Comparison of ENCODE assay signal across 7 mouse cellular contexts in the genomic region with DNA sequence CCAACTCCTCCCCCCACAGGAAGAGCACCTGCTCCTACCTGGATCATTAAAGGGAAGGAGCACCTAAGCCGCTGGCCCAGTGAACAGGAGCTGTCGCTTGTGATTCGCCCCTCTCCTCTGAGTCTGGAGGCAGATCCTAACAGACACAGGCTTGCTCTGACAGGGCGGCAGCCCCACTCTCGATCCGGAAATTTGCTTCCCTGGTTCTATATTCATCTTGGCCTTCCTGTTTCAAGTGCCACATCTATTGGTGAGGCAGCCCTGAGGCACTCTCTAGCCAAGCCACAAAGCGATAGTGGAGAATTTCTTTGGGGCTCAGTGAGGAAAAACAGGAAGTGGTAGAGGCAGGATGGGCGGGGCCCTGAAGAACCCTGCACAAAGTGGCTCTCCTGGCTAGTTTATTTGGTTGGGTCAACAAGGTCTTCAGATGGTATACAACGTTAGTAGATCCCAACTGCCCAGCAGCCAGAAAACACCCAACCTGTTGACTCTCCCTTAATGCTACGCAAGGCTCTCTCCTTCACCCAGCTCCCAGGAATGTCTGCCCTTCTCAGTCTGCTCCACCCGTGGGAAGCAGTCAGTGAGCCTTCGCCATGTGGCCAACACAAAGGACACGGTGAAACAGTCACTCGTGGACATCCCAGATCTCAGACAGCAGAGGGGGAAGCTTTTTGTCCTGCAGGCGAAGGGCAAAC. TPM values are rescaled to one million over a fixed set of nuclear protein-coding genes. Genes with fewer than 3 reads are reported as not detected.
A peak's percentile ranks its signal among the peaks of the same experiment; 100 is the strongest.
DNase-seq lines count a peak whose midpoint lies in the region; ATAC-seq and TF ChIP-seq lines count a peak whose summit lies in the region.

A gene (minus strand): TSS at position 127 of the 695 bp plus-strand sequence.

- peaks cover 10% of the 10 kb centered on the region for H3K36me3 ChIP-seq in G1E (replicated peaks)
- H3K36me3 ChIP-seq in heart, adult 2 months (ENCODE audit: control insufficient read depth, insufficient read depth, low read length) = no peaks in the 10 kb centered on the region
- no peaks in the 10 kb centered on the region for H3K36me3 ChIP-seq in kidney, adult 2 months (ENCODE audit: control insufficient read depth, insufficient read depth, low read length)
- peaks cover 5% of the 10 kb centered on the region; the same call in 1 of the 2 replicates for H3K36me3 ChIP-seq in midbrain, postnatal 0 days (ENCODE audit: insufficient read depth, low read length)

- TF ChIP-seq POLR2A in heart, adult 2 months (IDR thresholded peaks at IDR 0.05; ENCODE audit: insufficient read depth, low read depth, low read length) = no peak
- TF ChIP-seq POLR2A in kidney, adult 2 months (IDR thresholded peaks at IDR 0.05; ENCODE audit: low read depth, low read length) = no peak

- TF ChIP-seq EP300 in heart, adult 2 months (IDR thresholded peaks at IDR 0.05; ENCODE audit: insufficient read depth, low read depth, low read length) = no peak

- H3K79me2 ChIP-seq in heart, adult 2 months (replicated peaks; ENCODE audit: control insufficient read depth, insufficient read depth, low read length) = no peaks in the 10 kb centered on the region

- H3K9me3 ChIP-seq in G1E (replicated peaks) = no peaks in the 10 kb centered on the region
- no peaks in the 10 kb centered on the region for H3K9me3 ChIP-seq in midbrain, postnatal 0 days (ENCODE audit: low read length)

- WGBS in heart, adult 2 months = 53% methylated on average over 15 of the region's 15 CpGs
- WGBS in kidney, adult 2 months = 62% methylated on average over 15 of the region's 15 CpGs
- WGBS in midbrain, postnatal 0 days = 62% methylated on average over 15 of the region's 15 CpGs

- peak within 1 kb of the TSS; percentile 85 for H3K4me3 ChIP-seq in G1E (ENCODE audit: low read depth, low read length)
- H3K4me3 ChIP-seq in heart, adult 2 months = peak within 1 kb of the TSS; percentile 78
- H3K4me3 ChIP-seq in kidney, adult 2 months (ENCODE audit: insufficient read depth, low read depth, low read length) = peak within 1 kb of the TSS; percentile 52
- peak within 1 kb of the TSS; percentile 93 for H3K4me3 ChIP-seq in midbrain, postnatal 0 days (ENCODE audit: low read depth, low read length)

- peak within 1 kb of the TSS; percentile 82 for H3K9ac ChIP-seq in heart, adult 2 months (ENCODE audit: low read depth, low read length)
- H3K9ac ChIP-seq in midbrain, postnatal 0 days (replicated peaks; ENCODE audit: low read length, poor library complexity, severe bottlenecking) = peak within 1 kb of the TSS; percentile 85

- intact Hi-C loops in heart, adult 2 months (cut with DNase I) = no loop called here

- ATAC-seq in G1E (ENCODE audit: extremely low read depth, insufficient number of reproducible peaks, low FRiP score, poor library complexity, severe bottlenecking) = peak; percentile 64
- peak; percentile 11; the same call in 1 of the 2 replicates for ATAC-seq in midbrain, postnatal 0 days (ENCODE audit: low FRiP score)

- peaks cover 41% of the 10 kb centered on the region for H3K4me1 ChIP-seq in G1E (ENCODE audit: insufficient read depth, low read depth, low read length)
- peaks cover 10% of the 10 kb centered on the region for H3K4me1 ChIP-seq in heart, adult 2 months (ENCODE audit: control insufficient read depth, insufficient read depth, low read length)
- peaks cover 4% of the 10 kb centered on the region; the same call in 1 of the 2 replicates for H3K4me1 ChIP-seq in kidney, adult 2 months (ENCODE audit: control insufficient read depth, insufficient read depth, low read length)
- peaks cover 13% of the 10 kb centered on the region for H3K4me1 ChIP-seq in midbrain, postnatal 0 days (ENCODE audit: insufficient read depth, low read length)

- peak within 1 kb of the TSS; percentile 75 for H3K27ac ChIP-seq in heart, adult 2 months
- peak within 1 kb of the TSS; percentile 68 for H3K27ac ChIP-seq in kidney, adult 2 months (ENCODE audit: insufficient read depth, low read depth, low read length)
- H3K27ac ChIP-seq in midbrain, postnatal 0 days (ENCODE audit: low read depth, low read length) = peak within 1 kb of the TSS; percentile 93

- no peak for TF ChIP-seq CTCF in G1E (IDR thresholded peaks at IDR 0.05; ENCODE audit: low read depth, low read length)
- no peak for TF ChIP-seq CTCF in heart, adult 2 months (IDR thresholded peaks at IDR 0.05)
- no peak for TF ChIP-seq CTCF in kidney, adult 2 months (conservative IDR thresholded peaks at IDR 0.05; ENCODE audit: insufficient read depth, insufficient read length, low read depth, low read length)
- TF ChIP-seq CTCF in midbrain, postnatal 0 days (IDR thresholded peaks at IDR 0.05) = no peak

- peak within 1 kb of the TSS; percentile 77 for H3K4me2 ChIP-seq in midbrain, postnatal 0 days (ENCODE audit: low read depth, low read length, poor library complexity, severe bottlenecking)

- peaks cover under 1% of the 10 kb centered on the region; the same call in 1 of the 2 replicates for H3K27me3 ChIP-seq in G1E (ENCODE audit: insufficient read depth, low read length)
- no peaks in the 10 kb centered on the region for H3K27me3 ChIP-seq in heart, adult 2 months (ENCODE audit: control insufficient read depth, insufficient read depth, low read length)
- no peaks in the 10 kb centered on the region for H3K27me3 ChIP-seq in kidney, adult 2 months (replicated peaks; ENCODE audit: control insufficient read depth, insufficient read depth, low read length)
- no peaks in the 10 kb centered on the region for H3K27me3 ChIP-seq in midbrain, postnatal 0 days (ENCODE audit: insufficient read depth, low read length)

- DNase-seq in G1E (ENCODE audit: low spot score) = peak; percentile 81
- DNase-seq in adrenal gland, postnatal 4 days (ENCODE audit: low spot score in 2 of 2) = no peak
- DNase-seq in heart, adult 2 months = peak; percentile 55 to 75
- DNase-seq in kidney, adult 2 months = peak; percentile 54
- peak; percentile 67 for DNase-seq in liver
- DNase-seq in midbrain, postnatal 0 days (ENCODE audit: low spot score) = no peak
- DNase-seq in thymus, postnatal 36 days = peak; percentile 71 to 79

RNA-seq across cellular contexts. Expression of the gene that starts here (rescaled TPM):
- 26.7 and 33.2 TPM in 2 replicates for total RNA-seq in G1E (2014; fragmentation: Nextera tagmentation)
- total RNA-seq in G1E (2017) = 18.0 and 22.5 TPM in 2 replicates
- polyA plus RNA-seq in G1E (2012) = 8.2 and 10.4 TPM in 2 replicates
- total RNA-seq in adrenal gland, postnatal 4 days (2021) = 10 to 100 TPM; 27.4 to 31.8 TPM
- 1 to 10 TPM; 4.7 to 8.5 TPM for total RNA-seq in heart, adult 2 months (2021)
- polyA plus RNA-seq in heart, adult 2 months (2012; rRNA removed) = 6.1 and 8.6 TPM in 2 replicates
- 12.7 and 14.7 TPM in 2 replicates for polyA plus RNA-seq in kidney, adult 2 months (2012; rRNA removed)
- total RNA-seq in midbrain, postnatal 0 days (2014; rRNA removed) = 74.8 and 87.1 TPM in 2 replicates
- 36.9 and 39.8 TPM in 2 replicates for polyA plus RNA-seq in midbrain, postnatal 0 days (2015; fragmentation: Nextera tagmentation; extraction: Ambion mirVana)

Comparison
In these comparisons a context has a peak if more than half of its experiments do, and no peak if none do; other contexts are left out.
1. DNase-seq: peak in G1E (single experiment), heart, adult 2 months (2 of 2), kidney, adult 2 months (single experiment), liver (single experiment) and thymus, postnatal 36 days (2 of 2); none in adrenal gland, postnatal 4 days (0 of 2) and midbrain, postnatal 0 days (single experiment).
2. Peak in every context shown above with its lines, with median percentiles within 50 percentile points of each other: H3K4me3 ChIP-seq and H3K27ac ChIP-seq.